Mouse (Mus musculus): ENCODE results near the gene Olfr612. TPM values are rescaled to one million over a fixed set of nuclear protein-coding genes. Genes with fewer than 3 reads are reported as not detected.

Olfr612 gene
- not detected in 2 replicates for total RNA-seq (2023)

GRCm38 (mm10) chr7:103542617-103543016 is at the start of gene Olfr612:
Olfr612 (minus strand) TSS chr7:103542717.

GRCm38 (mm10) chr7:103589803-103590202 is 47.3 kb upstream of the Olfr612 start, which contains the start of gene Olfr618:
Olfr618 (plus strand) TSS chr7:103590103.

GRCm38 (mm10) chr7:103572761-103573160 is 30.2 kb upstream of the Olfr612 start, which contains the start of gene Olfr617:
Olfr617 (plus strand) TSS chr7:103573061.

DNA sequence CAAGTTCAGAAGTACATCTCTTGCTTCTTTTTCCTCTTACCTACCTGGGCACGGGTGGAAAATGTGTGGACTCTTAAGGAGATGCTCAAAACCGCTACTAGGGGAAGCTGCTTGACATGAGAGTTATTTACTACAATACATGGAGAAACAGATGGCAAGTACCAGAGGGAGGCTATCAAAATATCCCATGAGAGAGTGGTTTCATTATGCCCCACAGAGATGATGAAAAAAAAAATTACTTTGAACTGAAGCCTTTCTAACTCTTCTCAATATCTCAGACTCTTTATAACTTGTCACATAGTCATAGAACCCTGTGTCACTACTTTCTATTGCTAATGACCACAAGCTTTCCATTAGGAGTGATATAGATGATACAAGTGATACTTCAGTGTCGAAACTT is 26.5 kb upstream of the Olfr612 start, which contains the start of gene Olfr616:
Olfr616 (minus strand) TSS at position 101 of the 400 bp plus-strand sequence.

DNA sequence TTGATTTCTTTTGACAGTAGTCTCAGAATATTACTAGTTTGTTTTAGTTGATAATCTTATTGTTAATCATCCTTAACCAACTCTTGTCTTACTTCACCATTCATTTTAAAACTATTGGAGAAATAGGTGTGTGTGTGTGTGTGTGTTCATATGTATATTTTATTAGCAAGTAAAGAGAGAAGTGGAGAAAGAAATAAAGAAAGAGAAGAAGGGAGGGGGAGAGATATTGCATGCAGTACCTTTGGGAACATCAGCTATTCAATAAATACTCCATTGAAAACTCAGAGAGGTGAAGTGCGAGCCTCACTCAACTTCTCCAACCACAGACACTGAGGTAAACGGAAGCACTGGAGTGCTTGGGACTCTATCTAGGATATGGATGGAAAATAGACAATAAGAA is 13.3 kb upstream of the Olfr612 start, which contains the start of gene Olfr615:
Olfr615 (plus strand) TSS at position 301 of the 400 bp plus-strand sequence.

GRCm38 (mm10) chr7:103547774-103548173 is 5.3 kb upstream of the Olfr612 start, which contains the start of gene Olfr613:
Olfr613 (plus strand) TSS chr7:103548074.

GRCm38 (mm10) chr7:103520746-103521145 is 21.8 kb downstream of the Olfr612 start, which contains the start of gene Olfr611:
Olfr611 (minus strand) TSS chr7:103520846.

GRCm38 (mm10) chr7:103512022-103512421 is 30.5 kb downstream of the Olfr612 start, which contains the start of gene Olfr610:
Olfr610 (minus strand) TSS chr7:103512122.

DNA sequence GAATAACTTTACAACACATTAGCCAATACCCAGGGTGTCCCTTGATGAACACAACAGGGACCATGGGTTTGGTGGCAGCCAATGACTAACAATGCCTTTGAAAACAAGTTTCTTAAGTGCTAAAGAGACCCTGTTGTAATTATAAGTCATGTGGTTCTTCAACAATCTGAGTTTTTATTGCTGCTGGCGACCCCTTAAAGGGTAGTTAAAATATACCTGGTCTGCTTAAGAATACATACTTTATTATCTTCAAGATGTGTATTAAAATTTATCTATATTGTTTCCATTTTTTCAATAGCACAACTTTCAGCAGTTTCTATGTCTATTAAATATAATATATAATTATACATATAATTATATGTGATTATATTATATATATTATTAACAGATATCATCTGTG is 44.6 kb downstream of the Olfr612 start, which contains the start of gene Olfr609:
Olfr609 (minus strand) TSS at position 101 of the 400 bp plus-strand sequence.

Other genes starting within 250 kb of the Olfr612 start
- gene Olfr596, start 237.1 kb downstream of the Olfr612 start, total RNA-seq (2023) = not detected in 2 replicates
- gene Olfr597, start 226.4 kb downstream of the Olfr612 start, total RNA-seq (2023) = not detected in 2 replicates
- gene Olfr598, start 219.1 kb downstream of the Olfr612 start, total RNA-seq (2023) = not detected in 2 replicates
- not detected in 2 replicates for gene Olfr599, start 206.8 kb downstream of the Olfr612 start, total RNA-seq (2023)
- not detected in 2 replicates for gene Olfr600, start 193.0 kb downstream of the Olfr612 start, total RNA-seq (2023)
- not detected in 2 replicates for gene Olfr601, start 180.1 kb downstream of the Olfr612 start, total RNA-seq (2023)
- not detected in 2 replicates for gene Olfr603, start 156.5 kb downstream of the Olfr612 start, total RNA-seq (2023)
- not detected in 2 replicates for gene Usp17lc, start 127.6 kb downstream of the Olfr612 start, total RNA-seq (2023)
- not detected in 2 replicates for gene Olfr605, start 97.3 kb downstream of the Olfr612 start, total RNA-seq (2023)
- not detected in 2 replicates for gene Olfr606, start 93.7 kb downstream of the Olfr612 start, total RNA-seq (2023)
- not detected in 2 replicates for gene Olfr607, start 78.6 kb downstream of the Olfr612 start, total RNA-seq (2023)
- gene Olfr608, start 72.8 kb downstream of the Olfr612 start, total RNA-seq (2023) = not detected in 2 replicates
- gene Olfr609, start 44.7 kb downstream of the Olfr612 start, total RNA-seq (2023) = not detected in 2 replicates
- gene Olfr610, start 30.6 kb downstream of the Olfr612 start, total RNA-seq (2023) = not detected in 2 replicates
- gene Olfr611, start 21.9 kb downstream of the Olfr612 start, total RNA-seq (2023) = not detected in 2 replicates
- gene Olfr613, start 5.4 kb upstream of the Olfr612 start, total RNA-seq (2023) = not detected in 2 replicates
- not detected in 2 replicates for gene Olfr615, start 13.4 kb upstream of the Olfr612 start, total RNA-seq (2023)
- gene Olfr616, start 26.4 kb upstream of the Olfr612 start, total RNA-seq (2023) = not detected in 2 replicates
- not detected in 2 replicates for gene Olfr617, start 30.3 kb upstream of the Olfr612 start, total RNA-seq (2023)
- not detected in 2 replicates for gene Olfr618, start 47.4 kb upstream of the Olfr612 start, total RNA-seq (2023)
- gene Olfr619, start 57.9 kb upstream of the Olfr612 start, total RNA-seq (2023) = not detected in 2 replicates
- not detected in 2 replicates for gene Olfr620, start 69.8 kb upstream of the Olfr612 start, total RNA-seq (2023)
- gene Olfr622, start 100.0 kb upstream of the Olfr612 start, total RNA-seq (2023) = not detected in 2 replicates
- gene Olfr623, start 121.0 kb upstream of the Olfr612 start, total RNA-seq (2023) = not detected in 2 replicates
- not detected in 2 replicates for gene Olfr624, start 128.5 kb upstream of the Olfr612 start, total RNA-seq (2023)
- not detected in 2 replicates for gene Olfr625-ps1, start 140.0 kb upstream of the Olfr612 start, total RNA-seq (2023)
- gene Olfr243, start 172.0 kb upstream of the Olfr612 start, total RNA-seq (2023) = not detected in 2 replicates
- not detected in 2 replicates for gene Olfr628, start 187.7 kb upstream of the Olfr612 start, total RNA-seq (2023)
- not detected in 2 replicates for gene Olfr629, start 202.2 kb upstream of the Olfr612 start, total RNA-seq (2023)
- not detected in 2 replicates for gene Olfr630, start 214.6 kb upstream of the Olfr612 start, total RNA-seq (2023)
- gene Olfr69, start 228.9 kb upstream of the Olfr612 start, total RNA-seq (2023) = not detected in 2 replicates
- not detected in 2 replicates for gene Olfr68, start 237.0 kb upstream of the Olfr612 start, total RNA-seq (2023)
- not detected in 2 replicates for gene Olfr67, start 249.1 kb upstream of the Olfr612 start, total RNA-seq (2023)